ENCODE assay signal across 11 mouse cellular contexts in the genomic region with DNA sequence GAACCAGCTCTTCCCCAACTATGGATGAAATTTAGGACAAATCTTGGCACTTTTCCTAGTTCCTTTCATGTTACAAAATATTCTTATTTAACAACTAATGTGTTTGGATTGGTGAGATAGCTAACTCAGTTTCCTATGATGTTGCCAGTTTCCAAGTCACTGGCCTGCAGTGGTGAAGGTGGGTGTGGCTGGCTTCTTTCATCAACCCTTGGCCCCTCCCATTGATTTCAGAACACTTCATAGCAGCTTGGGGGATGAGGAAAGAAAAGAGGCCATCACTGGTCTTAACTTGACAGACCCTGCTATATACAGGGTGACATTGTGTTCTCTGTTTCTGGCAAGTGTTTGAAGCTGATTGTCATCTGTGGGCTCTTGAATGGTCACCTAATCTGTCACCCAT.
"Had no signal": no experiment of that assay in that cellular context is flagged by ENCODE, and none has a peak within 500 bp of the region (broad histone marks: within the 10 kb centered on the region; RNA-seq: fewer than 3 reads in every experiment).

No protein-coding gene starts in this region.

- H3K4me2 ChIP-seq: limb, embryonic 15.5 days; liver, embryonic 12.5 days; midbrain, embryonic 12.5 days had no signal

- H3K4me3 ChIP-seq: layer of hippocampus, adult 2 months; limb, embryonic 15.5 days; liver, embryonic 12.5 days; midbrain, embryonic 12.5 days had no signal

- ATAC-seq: intestine, postnatal 0 days; liver, embryonic 12.5 days; midbrain, embryonic 16.5 days had no signal

- DNase-seq: kidney, adult 8-10 months; kidney, postnatal 4 days; lung, postnatal 4 days; right cerebral cortex, postnatal 14 days; thymus, postnatal 36 days had no signal

- H3K27ac ChIP-seq: layer of hippocampus, adult 2 months; limb, embryonic 15.5 days; liver, embryonic 12.5 days; midbrain, embryonic 12.5 days had no signal

- H3K36me3 ChIP-seq: limb, embryonic 15.5 days; liver, embryonic 12.5 days; midbrain, embryonic 12.5 days had no signal

- H3K9ac ChIP-seq: limb, embryonic 15.5 days; liver, embryonic 12.5 days; midbrain, embryonic 12.5 days had no signal

- H3K27me3 ChIP-seq: limb, embryonic 15.5 days; midbrain, embryonic 12.5 days had no signal

- H3K9me3 ChIP-seq: limb, embryonic 15.5 days; liver, embryonic 12.5 days; midbrain, embryonic 12.5 days had no signal
